Mouse (Mus musculus): ENCODE measurements around the gene Itga9.

The Itga9 gene

DNA sequence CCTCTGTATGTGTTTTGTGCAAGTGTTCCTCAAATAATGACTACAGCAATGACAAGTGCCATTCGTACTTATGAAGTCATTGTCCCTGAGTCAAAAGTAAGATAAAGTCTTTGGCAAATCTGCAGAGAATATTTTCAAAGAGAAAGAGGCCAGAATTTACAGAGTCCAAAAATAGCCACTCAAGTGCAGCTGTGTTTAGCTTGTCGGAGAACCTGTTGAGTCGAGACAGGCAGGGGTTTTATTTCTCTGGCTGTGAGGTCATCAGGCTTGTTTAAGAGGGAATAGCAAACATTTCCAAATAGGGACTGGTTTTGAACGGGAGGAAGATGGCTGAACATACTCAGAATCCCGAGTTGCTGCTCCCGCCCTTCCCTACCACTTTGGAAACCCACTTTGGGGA is 125.2 kb downstream of the Itga9 start:
- DNase-seq: no peak

DNA sequence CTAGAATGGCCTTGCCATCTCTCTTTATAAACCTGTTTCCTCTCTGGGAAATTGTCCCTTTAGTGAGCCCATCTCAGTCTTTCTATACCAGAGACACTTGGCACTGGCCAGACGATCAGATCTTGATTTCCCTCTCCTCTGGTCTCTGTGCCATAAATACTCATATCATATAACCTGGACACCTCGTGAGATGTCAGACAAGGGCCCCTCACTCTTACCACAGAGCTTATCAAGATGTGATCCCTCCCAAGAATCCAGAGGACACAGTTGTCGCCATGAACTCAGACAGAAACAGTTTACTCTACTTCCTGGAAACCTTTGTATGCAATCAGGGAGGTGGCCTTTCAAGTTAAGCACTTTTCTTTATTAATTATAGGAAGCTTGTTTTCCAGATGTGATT is 127.1 kb downstream of the Itga9 start:
- DNase-seq: no peak

DNA sequence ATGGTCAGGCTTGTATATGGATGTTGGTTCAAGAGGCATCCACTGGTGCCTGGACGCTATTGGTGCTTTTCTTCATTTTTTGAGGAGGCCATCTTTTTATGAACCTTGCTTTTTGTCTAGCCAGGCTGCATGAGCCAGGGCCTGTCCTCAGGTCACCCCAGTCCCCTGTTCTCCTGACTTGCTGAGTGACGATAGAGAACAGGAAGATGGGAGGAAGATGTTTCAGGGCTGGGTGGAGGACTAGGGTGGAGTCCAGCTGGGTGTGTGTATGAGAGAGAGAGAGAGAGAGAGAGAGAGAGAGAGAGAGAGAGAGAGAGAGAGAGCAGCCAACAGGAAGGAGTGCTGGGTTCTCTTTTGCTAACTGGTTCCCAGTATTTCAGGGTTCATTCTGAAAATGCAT is 130.6 kb downstream of the Itga9 start:
- no peak for DNase-seq

DNA sequence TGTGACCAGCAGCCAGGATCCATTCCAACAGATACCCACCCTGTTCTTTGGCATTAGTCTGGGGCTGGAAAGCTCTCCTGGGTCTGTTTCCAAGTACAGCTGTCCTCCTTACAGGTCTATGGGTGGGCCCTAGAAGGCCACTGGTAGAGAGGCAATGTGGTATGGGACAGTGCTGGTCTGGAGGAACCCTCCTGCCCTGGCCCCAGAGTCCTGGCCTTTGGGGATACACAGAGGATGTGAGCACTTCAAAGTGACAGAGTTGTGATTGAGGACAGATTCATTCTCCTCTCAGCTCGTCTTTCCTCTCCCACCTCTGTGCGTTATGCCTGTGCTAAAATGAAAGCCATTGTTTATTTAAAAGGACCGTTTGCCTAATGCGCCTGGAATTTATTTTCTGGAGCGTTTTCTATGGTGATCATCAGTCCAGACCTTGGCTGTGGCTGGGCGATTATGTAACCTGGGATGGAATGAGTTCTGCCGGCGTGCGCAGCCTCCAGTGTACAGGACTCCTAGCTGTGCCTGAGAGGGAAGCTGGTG is 131.2 kb downstream of the Itga9 start:
- DNase-seq: no peak

DNA sequence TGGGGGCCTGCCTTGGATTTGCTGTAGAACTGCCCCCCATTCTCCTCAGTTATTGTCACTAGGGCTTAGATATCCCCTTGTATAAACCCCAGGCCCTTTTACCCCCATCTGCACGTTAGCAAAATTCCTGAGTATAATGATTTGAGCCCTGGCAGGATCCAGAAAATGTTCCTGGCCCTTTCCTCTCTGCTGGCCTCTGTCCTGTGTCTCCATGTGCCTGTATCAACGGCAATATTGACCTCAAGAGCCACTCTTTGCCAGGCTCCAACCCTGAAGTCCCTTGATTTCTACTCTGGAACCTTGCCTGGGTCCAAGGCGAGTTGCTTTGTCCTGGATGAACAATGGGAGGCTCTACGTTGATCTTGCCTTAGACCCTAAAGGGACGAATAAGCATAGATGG is 131.8 kb downstream of the Itga9 start:
- DNase-seq: no peak

DNA sequence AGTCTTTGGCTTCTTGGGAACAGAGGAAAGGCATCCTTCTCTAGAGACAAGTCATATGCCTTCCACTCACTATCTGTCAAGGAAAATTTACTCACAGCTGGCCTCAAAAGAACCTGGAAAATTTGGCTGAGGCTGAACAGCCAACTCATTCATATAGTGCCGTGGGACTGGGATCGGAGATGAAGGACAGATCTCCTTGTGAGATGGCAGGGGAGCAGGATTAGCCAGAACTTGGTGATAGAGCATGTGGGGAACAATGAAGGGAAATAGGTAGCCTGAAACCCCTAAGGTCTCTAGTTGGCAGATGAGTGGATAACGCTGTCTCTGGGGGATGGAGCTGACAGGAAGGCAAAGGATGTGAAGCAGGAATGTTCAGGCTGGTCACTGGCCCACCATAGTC is 132.6 kb downstream of the Itga9 start:
- DNase-seq: no peak

DNA sequence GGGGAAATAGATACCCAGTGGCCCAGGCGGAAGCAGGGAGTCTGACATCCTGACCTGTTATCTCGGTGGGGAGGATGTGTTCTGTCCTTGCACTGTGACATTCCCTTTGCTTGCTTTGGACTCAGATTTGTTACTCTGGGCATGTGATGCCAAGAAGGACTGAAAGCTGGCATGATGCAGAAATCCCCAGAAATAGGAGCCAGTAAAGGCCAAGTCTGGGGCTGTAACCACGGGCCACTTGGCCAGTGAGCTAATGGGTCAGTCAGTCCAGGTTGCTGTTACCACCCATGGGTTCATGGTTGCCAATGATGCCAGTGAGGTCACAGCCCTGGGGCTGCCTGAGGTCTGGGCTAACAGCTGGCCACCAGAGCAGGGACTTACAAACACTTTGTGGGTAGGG is 133.2 kb downstream of the Itga9 start:
- DNase-seq: no peak

DNA sequence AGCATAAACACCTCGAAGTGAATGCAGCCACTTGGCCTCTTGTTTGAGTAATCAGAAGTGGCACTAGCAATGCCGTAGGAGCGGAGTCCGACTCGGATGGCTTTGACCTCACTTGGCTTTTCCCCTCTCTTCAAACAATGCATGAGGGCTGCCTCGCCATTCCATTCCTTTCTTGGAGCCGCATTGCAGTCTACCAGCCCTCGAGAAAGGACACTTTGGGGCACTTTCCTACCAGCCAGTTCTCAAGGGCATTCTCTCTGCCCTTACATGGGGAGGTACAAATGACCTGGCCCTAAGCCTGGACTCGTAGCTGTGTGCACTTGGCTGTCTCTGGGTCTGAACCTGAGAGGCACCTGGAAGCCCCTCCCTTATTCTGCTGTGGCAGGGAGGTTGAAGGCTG is 134.8 kb downstream of the Itga9 start:
- no peak for DNase-seq

DNA sequence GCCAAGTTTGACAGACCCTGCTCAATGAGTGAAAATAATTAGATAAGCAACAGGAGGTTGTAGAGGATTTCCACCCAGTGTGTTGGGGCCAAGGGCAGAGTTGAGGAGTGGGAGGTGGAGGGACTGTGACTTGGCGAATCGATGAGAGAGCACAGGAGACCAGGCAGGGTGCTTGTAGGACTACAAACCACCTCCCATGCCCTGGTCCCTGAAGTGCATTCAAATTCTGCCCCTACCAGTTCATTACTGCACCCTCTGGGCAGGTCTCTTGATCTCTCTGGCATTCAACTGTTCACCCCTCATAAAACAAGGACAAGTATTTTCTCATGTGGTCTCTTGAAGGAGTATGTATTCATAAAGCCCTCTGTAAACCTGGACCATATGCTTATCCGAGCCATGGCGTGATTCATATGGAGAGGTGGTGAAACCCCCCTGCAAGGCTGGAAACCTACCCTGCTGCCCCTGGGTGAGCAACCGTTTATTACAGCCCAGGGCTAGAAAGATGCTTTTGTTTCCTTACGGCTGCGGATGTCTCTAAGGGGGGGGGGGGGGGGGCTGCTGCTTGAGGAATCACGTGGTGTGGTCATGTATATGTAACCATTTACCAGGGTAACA is 143.0 kb downstream of the Itga9 start:
- no peak for DNase-seq

DNA sequence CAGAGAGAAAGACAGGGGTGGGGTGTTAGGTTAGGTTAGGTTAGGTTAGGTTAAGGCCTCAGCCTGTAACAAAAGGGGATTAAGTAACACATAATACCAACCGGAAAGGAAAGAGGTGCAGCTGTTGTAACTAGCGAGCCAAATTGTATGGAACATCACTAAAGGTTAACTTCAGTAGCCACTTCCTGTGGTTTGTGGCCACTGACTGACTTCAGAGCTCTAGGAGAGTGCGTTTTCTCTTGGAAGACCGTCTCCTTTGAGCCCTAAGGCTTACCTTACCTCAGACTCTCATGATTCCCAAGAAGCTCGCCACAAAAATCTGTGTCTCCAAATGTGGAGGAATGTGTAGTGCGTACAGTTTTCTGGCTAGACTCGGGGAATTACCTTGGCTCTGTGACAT is 144.3 kb downstream of the Itga9 start:
- no peak for DNase-seq

DNA sequence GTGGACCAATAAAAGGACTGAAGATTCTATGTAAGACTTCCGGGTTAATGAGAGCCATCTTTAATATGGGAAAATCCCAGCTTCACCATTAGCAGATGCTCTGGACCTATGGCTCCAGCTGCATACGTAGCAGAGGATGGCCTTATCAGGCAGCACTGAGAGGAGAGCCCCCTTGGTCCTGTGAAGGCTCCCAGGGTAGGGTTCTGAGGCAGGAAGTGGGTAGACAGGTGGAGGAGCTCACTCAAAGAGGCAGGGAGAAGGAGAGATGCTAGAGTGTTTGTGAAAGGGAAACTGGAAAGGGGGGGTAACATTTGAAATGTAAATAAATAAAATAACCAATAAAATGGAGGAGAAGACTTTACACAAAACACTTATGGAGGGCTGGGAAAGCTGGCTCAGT is 145.9 kb downstream of the Itga9 start:
- no peak for DNase-seq

DNA sequence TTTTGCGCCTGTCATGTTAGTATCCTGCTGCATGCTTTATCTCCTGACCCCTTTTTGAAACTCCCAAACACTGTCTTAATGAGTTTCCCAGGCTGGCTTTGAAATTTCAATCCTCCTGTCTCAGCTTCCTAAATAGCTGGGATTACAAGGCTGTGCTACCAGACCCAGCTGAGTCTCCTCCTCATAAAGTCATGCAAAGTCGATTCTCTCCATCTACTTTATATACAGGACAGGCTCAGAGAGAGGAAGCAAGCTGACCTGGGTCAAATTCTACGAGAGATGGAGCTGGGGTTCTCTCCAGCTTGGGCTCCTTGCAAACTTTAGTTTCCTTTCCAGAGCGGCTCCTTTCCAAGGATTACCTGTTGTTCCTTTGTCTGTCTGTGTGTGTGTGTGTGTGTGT is 153.0 kb downstream of the Itga9 start:
- DNase-seq: no peak

DNA sequence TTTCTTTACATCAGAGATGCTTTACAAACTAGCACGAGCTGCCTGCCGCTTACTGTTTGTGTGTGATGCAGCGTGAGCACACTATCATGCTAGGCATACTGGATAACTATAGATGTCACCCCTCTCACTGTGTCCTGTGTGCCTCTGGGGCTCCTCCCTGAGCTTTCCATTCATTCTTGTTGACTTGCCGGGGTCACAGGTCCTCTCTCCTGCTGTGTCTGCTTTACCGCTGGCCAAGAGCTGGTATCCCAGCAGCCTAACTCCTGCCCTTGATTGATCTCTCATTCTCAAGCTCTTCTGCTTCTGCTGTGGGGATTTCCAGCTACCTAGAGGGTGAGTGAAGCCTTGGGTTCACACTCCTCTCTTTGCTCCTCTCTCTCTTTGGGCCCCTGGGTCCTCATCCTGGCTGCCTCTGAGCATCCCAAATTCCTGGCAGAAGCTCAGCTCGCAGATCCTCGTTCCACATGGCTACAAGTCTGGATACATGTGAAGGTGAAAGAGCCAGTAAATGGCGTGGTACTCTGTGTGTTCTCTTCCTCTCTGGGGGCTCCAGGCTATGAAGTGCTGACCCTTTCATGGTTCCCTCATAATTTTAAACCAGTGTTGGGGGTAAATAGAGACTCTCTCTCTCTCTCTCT is 155.6 kb downstream of the Itga9 start:
- DNase-seq: no peak

DNA sequence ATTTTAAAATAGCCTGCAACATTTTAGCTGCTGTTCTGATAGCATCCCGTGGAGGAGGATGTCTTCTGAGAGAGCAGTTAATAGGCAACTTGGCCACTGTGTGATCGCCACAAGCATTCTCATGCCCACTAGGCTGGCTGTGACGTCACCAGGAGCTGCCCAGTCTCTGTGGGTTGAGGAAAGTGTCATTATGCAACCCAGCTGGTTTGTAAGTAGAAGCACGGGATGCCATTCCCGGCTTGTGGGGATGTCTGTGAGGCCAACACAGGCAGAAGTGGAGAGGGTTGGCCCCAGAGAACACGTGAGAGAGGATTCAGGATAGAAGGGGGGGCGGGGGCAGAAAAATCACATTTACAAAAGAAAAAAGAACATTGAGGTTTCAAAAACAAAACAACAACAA is 156.3 kb downstream of the Itga9 start:
- peak; percentile 67 for DNase-seq

DNA sequence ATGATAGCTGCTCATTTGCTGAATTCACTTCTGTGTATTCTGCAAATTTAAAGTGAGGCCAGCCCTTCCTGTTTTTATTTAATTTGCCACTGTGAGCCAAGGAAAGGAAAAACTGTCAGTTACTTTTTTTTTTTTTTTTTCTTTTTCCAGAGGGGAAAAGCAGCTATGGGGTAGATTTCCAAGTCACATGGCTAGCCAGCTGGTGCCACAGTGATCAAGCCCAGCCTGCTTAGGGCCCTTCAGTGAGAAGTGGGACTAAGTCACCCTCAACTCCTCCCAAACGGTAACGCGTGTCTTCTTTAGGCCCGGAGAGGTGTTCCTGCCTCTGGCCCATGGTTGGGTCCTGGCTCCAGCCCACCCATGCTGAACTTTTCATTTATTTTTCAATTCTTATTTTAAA is 156.7 kb downstream of the Itga9 start:
- DNase-seq: no peak

DNA sequence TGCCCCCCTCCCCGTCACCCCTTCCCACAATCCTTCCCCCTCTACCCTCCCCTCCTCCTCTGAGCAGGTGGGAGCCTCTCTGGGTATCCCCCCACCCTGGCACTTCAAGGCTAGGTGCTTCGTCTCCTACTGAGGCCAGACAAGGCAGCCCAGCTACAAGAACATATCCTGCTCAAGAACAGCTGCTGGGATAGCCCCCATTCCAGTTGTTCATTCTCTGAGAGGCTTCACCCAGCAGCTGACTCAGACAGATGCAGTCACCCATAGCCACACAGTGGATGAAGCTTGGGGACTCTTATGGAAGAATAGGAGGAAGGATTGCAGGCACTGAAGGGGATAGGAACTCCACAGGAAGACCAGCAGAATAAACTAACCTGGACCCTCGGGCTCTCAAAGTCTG is 157.2 kb downstream of the Itga9 start:
- no peak for DNase-seq

DNA sequence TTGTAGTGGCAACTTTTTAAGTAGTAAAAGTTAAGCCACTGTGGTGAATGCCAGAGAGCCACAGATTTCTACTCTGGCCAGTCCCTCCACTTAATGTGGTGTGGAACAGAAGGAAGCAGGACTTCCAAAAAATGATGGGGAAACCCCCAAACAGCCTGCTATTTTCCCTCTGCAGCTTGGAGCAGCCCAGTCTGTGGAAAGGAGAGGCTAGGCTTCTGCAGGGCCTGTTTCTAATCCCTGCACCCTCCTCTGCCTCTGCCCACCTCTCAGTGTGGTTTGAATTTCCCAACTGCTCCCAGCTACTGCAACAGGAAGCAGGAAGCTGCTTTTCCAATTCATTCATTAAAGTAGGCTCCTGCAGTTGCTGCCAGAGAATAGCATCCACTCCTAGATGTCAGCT is 158.6 kb downstream of the Itga9 start:
- DNase-seq: no peak

DNA sequence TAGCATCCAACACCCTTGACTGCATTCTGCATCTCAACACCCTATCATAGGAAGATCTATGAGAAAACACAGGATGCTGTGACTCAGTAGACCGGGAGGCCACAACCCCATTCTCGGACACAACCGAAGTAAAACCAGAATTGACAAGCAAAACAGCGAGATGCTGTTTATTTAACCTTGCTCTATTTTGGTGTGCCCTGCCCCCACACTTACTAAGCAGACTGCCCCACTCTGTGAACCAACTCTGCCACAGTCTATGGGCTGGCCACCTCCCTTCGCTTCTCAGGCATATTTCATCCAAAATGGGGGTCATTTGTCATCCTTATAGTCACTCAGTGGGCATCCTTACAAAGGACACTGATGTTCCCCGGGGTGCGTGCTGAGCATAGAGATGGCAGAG is 160.5 kb downstream of the Itga9 start:
- DNase-seq: no peak

DNA sequence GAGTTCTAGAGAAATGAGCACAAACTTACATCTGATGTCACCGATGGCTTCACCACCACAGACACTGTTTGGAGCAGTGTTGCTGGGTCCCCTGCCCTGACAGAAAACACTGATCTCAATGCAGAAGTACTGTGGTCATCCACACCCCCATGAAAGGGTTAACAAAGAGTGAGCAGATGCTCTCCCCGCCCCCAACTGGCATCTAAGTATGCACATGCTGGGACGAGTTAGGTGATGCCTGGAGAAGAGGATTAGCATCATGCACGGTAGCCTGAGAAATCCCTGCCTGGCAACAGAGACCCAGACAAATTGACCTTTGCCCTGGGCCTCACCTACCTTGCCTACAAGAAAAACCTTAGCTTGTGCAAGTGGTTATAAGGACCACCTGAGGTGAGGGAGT is 162.1 kb downstream of the Itga9 start:
- DNase-seq: no peak

DNA sequence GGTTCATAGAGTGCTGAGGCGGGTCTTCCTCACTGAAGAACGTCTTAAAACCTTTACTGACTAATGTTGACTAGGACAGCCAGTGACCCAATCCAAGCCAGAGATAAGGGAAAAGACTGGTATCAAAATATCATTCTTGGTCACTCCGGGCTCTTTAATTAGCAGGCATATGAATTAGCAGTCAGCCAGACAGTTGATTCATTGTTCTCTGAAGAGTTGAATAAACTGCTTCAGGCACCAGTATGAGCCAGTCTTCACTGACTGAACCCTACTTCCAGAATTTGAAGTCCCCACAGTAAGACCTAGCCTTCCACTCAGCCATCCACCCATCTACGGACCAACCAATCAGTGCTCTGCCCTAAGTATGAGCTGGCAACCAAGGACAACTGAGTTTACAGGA is 163.9 kb downstream of the Itga9 start:
- no peak for DNase-seq

DNA sequence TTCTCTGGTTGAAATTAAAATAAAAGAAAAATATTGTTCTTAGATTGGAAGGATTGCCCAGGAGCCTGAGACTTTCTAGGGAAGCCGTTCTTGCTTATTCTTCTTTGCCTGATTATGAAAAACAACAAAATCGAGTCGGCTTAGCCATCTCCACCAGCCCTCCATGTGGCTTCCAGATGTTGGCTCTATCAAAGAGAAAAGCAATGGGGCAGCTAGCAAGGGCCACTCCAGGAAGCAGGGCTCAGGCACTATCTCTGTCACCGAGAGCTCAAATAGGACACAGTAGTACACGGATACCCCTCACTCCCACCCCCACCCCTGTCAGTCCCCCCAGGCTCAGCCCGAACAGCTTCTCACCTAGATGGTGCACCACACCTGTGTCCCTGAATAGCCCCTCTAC is 168.2 kb downstream of the Itga9 start:
- no peak for DNase-seq

DNA sequence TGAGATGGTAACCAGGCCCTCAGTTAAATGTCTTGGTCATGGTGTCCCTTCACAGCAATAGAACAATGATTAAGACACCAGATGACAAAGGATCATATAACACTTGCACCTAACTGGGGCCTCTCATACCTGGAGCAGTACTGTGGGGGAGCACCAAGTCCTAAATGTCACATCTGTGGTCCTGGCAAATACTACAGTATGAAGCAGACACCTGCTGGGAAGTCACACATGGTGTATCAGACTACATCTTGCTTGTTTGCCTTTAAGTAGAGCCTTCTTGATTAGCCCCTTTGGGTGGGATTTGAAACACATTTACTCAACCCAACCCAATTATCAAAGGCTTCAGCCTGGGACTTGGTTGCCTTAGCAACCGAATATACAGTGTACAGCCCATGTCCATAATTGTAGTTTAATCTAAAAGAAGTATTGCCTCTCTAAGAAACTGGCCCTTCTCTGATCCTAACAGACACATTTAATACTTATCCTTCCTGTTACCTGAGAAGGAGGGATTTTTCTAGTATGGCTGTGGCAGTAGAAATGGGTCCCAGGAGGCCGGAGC is 170.5 kb downstream of the Itga9 start:
- no peak for DNase-seq

DNA sequence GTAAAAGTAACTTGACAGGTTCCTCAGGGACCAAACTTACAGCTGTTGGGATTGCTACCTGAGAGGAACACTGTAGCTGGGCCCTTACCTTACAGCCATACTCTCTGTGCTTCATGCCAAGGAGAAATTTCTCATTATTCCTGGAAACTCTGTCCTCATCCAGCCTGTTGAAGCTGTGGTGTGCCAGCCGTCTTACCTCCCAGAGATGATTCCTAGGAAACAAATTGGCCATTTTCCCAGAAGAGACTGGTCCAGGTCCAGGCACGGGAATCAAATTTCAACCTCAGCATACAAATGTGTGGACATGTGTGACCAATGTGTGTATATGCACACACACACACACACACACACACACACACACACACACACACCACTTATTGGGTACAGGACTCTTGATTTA is 172.1 kb downstream of the Itga9 start:
- no peak for DNase-seq

DNA sequence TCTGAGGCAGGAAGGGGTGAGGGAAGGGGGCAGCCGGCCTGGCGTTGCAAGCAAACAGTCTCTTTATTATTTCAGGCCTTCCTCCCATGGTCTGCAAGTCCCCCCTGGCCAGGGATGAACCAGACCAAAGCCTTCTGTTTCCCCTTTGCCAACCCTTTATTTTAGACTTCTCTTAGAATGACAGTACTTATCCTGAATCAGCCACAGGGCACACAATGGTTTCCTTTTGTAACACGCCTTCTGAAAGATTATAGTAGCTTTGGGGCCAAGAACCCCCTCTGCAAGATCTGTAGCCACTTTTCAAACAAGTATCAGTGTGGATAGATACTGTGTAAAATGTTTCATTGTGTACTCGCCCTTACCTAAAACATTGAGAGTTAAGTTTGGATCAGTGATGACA is 178.1 kb downstream of the Itga9 start:
- no peak for DNase-seq

DNA sequence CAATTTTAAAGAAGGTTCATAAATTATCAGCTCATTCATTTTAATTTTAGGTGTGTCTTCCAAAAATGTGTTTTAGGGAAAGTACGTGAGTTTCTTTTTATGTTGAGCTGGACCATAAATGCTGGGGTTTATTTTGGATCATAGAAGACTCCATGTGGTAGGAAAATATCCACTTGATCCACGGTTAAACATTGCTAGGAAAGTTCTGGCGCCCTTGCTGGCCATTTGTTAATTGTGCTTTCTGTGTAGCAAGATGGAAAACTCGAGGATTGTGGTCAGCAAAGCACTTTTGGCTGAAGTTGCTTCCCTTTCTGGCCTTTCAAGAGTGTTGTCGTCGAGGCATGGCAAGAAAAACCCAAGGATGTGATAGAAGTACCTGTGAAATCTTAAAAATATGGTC is 179.3 kb downstream of the Itga9 start:
- DNase-seq: no peak
